Mouse (Mus musculus): ENCODE measurements around the gene Etl4.

The Etl4 gene

DNA sequence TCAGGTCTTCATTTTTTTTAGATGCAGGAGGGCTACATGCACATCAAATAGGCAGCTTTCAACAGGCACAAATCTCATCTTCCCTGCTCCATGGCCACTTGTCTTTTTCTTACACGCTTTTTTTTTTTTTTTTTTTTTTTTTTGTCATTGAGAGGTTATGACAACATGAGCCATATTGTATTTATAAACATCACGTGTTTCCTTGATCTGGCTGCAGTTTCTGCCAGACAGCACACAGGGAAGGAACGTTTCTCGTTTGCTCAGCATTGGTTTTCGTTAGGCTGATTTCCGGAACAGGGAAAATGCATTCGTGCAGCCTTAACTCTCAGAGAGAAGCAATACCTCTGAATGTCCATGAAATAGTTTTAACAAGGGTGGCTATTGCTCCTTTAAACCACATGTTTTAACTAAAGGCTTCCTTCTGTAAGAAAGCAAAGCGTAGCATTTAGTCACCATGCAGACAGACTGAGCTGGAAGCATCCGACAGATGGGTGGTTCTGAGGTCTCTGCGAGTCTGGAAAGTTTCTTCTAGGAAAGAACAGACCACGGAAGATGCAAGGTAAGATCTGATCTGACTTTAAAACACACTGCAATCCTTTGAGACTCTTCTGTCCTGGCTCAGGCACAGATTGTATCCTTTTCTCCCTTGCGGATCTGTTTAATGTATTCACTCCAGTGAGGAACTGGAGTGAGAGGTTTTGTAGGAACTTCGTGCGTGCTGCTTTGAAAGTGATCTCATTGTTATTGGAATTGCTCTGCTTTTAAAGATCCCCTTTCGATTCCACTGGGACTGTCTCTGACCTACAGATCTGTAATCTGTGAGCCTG lies 812.8 kb downstream of the Etl4 start:
- no peak for DNase-seq

DNA sequence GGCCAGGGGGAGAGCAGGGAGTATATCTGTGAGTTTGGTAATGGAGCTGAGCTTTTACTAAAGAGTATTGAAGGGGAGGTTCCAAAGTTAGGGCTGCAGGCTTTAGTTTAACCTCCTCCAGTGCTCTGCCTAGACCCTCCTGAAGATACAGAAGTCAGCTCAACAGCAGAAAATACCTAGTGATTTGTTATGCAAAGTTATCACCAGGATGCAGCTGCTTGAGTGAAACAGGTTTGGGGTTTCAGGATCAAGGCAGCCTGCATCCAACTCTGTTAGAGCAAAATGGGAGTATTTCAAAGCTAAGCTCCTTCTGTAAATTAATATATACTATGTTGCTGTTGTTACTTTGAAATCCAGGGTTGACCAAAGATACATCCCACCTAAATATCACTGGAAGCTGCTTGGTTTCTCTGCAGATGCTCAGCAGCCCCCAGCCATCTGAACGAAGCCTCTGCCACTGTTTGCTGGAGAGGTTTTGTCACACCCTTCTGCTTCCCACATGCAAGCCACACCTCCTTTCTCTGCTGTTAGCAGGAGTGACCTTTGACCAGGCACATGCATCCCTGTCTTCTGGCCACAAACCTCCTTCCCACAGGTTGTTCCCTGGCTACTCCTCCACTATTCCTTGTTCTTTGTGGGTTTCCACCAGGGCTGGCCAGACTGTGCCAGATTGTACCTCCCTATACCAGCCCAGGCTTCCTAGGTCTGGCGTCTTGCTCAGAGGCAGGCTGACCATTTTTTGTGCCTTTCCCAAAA lies 814.6 kb downstream of the Etl4 start:
- DNase-seq: peak; percentile 42 to 62

DNA sequence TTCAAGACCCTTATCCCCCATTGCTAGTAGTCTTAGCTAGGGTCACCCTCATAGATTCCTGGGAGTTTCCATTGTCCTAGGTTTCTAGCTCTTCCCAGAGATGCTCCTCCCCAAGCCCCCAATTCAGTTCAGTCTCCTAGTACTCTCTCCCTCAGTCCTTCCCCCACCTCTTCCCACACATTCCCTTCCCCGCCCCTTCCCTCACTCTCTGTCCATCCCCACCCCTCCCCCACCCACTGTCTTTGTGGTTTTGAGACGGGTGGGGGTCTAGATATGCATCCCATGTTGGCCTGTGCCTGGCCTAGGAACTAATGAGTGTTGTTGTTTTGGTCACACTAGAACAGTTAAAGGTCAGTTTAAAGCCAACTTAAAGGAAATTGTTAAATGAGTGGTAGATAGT lies 817.4 kb downstream of the Etl4 start:
- DNase-seq: no peak

DNA sequence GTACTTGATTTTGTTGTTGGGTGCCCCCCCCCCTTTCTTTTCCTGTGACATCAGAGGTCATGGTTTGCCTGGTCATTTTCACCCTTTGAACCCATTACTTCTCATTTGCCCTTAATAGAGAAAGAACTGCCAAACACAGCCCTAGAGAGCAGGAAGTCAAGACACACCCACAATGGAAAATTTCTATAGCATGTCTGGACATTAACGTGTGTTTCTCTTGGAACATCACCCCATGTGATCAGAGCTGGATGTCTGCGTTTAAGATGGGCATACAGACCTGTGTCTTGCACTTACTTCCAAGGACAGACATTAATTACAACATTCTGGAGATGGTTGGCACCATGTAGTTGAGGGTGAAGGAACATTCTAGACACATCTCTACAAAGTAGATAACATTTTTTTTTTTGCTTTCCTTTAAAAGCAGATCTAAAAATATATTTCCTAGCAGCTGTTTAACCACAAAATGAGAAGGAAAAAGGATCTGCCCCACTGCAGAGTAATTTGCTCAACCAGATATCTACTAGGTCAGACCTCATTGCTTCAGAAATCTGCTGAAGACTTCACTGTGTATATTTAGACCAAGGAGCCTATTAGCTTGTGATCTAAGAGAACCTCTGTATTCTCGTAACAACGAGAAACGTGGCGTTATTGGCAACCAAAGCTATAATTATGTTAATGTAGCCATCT lies 818.3 kb downstream of the Etl4 start:
- DNase-seq: no peak

DNA sequence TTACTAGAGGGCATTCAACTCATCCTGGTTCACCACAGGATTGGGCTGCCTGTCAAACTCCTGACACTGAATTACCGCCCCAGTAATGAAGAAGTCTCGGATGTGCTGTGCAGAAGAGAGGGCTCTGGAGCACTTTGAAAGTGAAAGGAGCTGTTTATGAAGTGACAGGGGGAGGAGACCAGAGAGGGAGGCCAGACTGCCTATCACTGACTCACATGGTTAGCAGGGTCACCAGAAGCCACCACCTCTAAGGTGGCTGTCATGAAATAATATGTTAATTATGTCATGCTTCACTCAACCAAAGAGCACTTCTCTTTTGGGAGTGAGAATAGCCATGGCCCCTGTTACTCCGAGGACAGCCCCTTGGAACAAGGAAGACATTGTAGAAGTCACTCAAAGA lies 825.9 kb downstream of the Etl4 start:
- DNase-seq: no peak

DNA sequence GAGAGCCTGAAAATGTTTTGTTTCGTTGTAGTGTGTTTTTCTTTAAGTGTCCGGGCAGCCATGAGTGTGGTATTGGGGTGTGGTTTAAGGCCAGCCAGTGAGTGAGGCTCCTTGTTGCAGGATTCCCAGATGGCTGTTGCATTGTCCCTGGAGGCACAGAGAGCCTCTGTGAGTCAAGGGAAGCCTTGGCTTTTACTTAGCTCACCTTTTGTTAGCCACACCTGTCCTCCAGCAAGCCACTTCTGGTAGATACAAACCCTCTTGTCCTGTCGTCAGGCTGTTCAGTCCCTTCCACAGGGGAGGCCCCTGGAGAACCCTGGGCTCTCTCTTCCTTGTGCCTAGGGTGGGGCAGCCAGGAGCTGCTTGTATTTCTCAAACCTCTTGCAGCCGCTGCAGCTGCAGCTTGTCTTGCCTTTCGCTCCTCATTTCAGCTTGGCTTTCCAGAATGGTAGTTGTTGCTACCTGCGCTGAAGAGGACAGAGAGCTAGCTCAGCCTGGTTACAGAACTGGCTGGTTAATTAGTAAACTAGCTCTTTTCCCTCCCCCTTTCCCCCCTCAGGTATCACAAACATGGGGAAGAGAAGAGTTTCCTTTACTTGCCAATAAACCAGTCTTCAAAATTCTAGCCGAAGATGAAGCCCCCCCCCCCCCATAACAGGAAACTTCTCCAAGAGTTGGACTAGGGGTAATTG lies 826.9 kb downstream of the Etl4 start:
- peak in 1 of 2 experiments; percentile 21 for DNase-seq

DNA sequence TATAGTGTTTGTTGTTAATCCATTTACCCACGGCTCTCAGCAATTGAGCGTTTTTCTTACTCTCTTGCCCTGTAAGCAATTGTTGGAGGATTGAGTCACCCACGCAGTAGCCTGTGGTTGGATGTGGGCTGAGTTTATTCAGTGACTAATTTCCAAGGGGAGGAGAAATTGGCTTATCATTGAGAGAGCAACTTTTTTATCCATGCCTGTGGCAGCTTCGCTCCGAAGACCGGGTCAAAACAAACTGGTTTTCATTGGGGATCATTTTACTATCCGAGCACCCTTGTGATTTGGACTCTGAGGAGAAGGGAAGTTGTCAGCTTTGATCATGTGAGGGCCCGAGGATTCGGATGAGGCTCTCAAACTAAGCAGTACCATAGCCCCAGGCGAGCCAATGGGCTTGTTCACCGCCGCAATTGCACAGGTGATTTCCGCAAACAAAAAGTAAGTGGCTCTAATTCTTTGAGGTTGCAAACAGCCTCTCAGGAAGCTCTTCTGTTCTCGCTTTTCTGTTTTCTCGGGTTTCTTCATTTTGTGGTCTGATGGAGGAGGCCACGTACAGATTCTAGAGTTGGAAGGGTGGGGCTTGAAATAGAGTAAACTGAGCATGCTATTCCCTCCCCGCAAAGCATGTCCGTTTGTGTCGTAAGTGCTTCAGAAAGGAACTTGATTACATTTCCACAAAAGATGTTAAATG lies 827.7 kb downstream of the Etl4 start:
- peak; percentile 16 to 40 for DNase-seq

DNA sequence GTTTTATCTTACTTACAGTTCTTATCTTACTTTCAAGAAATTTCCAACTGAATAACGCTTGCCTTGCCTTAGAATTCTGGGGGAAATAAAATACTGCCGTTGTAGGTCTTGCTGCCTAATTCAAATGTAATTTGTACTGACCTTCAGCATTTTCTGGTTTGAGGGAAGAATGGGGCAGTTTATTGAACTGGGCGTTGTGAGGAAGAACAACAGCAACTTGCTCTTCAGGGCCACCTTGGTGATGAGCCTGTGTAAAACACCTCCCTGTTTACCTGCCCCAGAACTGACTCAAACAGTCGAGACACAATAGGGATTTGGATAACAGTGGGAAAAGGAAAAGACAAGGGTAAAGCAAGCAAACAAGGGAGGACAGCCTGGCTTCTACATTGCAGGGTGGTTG lies 828.3 kb downstream of the Etl4 start:
- DNase-seq: no peak

DNA sequence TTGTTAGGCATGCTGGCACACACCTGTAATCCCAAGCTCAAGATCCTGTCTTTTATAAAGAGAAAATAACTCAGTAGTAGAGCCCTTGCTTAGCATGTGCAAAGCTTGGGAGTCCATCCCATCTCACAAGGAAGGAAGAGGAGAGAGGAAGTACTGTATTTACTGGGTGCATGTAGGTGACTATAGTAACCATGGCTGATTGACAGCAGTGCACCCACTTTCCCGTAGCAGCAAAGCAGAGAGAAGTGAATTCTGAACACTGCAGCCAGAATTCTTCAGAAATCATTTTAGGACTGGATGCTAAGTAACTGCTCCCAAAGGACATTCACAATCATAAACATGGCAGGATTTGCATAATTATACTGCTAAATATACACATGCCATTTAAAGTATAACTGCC lies 838.1 kb downstream of the Etl4 start:
- DNase-seq: no peak

DNA sequence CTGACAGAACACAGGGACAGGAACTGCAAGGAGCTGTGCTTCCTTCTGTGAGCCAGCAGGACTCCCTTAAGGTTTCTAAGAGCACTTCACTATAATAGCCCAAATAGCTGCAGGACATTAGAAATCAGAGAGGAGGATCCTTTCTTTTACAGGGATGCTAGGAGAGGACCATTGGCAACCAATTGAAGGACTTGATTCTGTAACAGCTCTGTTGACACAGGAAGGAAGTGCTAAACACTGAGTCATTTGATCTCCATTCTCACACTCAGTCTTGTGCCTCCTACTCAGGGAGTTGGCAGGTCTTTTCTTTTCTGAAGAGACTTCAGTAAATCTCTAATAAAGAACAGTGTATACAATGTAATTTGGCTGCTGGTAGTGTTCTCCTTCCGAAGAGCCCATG lies 838.9 kb downstream of the Etl4 start:
- DNase-seq: no peak

DNA sequence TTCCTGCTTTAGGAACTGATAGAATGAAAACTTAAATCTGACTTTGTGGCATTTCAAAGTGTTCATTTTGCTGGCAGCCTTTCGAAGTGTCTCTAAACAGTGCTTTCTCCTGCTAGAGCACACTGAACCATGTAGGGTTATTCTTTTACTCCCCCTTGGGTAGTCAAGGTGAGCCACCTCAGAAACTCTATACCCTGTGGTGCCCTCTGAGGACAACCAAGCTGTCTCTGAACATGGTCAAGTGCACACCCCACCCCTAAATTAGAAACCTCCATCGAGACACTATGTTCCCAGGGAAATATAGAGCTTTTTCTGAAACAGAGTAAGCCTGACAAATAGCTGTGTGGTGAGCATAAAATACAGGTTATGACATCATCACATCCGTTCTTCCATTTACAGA lies 840.1 kb downstream of the Etl4 start:
- no peak for DNase-seq

DNA sequence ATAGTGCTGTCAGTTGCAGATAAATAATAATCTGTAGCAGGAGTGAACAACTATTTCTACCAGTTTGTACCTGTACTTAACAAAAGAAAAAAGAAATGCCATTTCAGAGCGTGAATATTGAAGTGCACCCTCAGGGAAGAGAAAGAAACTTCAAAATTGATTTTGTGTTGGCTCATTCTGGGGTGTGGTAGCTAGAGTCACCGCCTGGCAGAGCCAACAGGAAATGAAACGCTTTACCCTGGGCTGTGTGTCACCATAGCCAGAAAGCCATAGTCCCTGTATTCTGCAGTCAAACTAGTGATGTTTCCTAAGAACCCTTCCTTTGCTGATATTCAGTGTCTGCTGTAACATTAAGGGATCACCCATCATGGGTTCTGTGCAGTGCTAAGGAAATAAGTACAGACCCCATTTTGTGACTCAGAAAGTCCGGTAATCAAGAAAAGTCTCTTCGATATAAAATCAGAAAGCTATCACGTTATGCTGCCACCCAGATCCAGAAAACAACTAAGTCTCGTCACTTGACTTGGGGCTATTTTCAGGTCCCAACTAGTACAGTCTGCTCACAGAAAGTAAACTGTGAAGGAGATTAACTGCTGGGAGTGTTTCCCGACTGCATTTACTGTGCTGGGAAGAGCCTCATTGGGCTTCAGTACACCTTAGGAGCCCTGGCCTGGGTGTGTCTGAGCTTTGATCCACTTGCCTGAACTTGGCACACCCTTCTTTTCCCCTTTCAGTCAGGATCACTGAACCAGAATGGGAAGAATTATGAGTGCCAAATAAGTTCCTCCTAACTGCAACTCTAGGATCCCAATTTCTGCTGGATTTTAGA lies 843.9 kb downstream of the Etl4 start:
- DNase-seq: no peak

DNA sequence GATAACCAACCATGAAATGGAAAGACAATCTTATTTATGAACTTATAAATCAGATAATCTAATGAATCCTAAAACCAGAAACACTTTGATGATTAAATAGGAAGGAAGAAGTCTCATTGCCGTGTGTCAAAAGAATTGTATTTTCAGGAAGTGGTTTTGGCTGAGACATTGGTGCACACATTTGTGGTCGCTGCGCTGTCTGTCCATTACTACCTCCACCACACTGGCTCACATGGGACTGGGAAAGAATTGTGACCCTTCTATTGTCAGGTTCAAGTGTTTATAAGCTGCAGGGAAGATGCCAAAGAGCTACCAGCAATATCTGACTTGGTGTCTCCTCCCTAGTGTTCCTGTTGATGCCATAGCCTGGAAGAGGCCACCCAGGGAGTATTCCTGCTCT lies 847.4 kb downstream of the Etl4 start:
- no peak for DNase-seq

DNA sequence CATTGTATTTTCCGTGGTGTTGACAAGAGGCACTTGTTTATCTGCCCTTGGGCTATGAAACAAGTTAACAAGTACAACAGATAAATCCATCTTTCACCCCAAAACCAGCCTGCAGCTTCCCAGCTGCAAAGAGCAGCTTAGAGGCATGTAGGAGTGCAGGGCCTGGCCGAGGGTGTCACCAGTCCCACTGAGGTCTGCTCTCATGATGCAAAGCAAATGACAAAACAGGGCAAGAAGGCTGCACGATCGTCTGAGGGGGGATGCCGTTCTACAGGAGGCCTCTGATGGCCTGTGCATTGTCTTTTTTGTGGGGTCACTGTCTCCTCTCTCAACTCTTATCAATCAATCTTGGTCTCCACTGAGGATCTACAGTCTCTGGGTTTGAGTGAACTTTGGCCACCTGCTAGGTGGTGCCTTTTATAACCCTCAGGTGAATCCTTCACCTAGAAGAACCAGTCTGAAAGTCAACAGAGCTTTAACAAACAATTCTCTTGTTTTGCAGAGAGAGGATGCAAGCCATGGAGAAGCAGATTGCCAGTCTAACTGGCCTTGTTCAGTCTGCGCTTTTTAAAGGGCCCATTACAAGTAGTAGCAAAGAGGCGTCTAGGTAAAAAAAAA lies 849.6 kb downstream of the Etl4 start:
- no peak for DNase-seq

DNA sequence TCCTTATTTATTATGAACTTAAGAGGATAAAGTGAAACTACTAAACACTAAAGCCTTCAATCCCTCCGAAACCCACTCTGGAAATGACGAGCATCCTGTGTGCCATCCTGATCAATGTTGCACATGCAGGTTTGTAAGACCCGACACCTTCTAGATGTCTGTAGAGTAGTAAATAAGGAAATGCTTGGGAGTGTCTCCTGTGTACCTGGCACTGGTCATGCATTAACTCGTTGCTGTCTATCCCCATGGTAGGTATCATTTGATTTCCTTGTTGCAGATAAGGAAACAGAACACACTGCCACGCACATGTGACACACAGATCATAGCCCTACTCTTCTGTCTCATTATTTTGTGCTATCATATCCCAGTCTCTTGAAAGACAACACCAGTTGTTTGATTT lies 851.7 kb downstream of the Etl4 start:
- DNase-seq: no peak

DNA sequence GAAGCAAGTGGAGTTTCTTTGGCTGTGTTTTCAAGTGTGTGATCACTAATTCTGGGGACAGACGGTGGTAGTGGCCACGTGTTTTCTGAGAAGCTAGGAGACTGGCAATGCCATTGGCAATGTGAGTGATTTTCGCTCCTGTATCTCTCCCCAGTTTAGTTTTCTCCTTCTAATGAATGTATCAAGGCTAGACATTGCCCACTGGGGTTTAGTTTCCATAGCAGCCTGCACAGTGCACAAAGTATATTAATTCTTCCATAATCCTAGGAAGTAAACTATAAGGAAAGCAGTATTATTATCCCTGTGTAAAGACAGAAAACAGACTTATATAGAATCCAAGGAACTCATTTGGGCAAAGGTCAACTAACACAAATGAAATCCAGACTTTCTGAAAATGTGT lies 852.2 kb downstream of the Etl4 start:
- no peak for DNase-seq

DNA sequence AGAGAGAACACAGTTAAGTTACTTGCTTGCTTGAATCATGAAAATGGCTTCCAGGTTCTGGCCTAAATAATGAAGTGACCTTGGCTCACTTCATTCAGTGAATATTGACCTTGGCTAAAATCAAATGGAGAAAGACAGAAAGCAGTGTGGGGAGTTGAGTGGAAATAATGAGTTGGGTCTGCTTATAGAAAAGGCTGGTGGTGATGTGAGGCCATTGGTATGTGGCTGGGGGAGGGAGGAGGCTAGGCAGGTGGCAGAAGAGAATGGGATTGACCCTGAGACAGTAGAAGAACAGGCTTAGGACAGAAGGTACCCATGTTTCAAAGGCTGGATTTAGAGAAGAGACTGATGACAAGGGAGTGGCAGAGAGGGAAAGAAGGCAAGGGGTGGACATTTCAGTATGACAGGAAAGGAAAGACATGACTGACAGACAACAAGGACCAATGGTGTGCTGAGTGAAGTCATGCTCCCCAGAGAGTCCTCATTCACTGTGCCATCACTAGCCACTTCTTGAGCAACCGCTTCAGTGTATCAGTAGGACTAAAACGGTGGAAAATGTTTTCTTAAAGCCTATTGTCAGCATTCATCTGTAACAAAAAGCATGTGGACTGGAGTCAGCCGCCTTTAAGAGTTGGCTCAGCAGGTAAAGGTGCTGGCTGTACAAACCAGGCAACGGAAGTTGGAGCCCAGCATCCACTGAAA lies 854.1 kb downstream of the Etl4 start:
- DNase-seq: no peak

DNA sequence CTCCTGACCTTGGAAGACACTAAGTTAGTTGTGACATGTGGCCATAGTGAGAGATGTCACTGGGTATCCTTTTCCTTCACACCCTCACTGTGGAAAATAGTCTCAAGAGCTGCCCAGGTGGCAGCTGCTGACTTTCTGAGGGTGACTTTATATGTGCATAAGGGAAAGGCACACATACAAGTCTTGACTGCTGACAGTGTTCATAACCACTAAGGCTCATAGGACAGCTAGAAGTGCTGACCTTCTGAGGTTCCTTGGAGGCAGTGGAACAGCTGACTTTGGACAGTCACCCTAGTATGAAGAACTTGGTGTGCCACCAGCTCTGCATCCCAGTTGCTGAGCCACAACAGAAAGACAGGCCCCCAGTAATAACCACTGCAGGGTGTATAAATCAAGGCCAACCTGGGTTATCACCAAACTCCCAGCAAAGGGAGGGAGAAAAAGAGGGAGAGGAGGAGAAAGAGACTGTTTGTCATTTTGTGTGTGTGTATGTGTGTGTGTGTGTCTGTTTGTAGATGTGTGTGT lies 855.0 kb downstream of the Etl4 start:
- DNase-seq: no peak

DNA sequence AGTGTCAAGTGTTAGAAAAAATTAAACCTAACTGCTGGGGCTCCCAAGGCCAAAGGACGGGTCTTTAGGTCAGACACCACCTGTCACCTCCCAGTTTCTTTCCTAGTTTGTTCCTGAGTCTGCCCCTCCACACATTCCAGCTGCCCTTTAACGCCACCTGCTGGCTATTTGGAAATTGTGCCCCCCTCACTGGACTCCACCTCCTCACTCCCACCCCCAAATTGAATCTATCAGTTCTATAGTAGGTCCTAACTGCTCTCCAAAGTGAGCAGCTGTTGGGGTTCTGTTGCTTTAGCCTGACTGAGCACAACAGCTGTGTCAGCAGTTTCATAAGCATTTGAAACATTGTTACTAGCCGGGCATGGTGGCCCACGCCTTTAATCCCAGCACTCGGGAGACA lies 859.1 kb downstream of the Etl4 start:
- DNase-seq: peak in 1 of 2 experiments; percentile 33

DNA sequence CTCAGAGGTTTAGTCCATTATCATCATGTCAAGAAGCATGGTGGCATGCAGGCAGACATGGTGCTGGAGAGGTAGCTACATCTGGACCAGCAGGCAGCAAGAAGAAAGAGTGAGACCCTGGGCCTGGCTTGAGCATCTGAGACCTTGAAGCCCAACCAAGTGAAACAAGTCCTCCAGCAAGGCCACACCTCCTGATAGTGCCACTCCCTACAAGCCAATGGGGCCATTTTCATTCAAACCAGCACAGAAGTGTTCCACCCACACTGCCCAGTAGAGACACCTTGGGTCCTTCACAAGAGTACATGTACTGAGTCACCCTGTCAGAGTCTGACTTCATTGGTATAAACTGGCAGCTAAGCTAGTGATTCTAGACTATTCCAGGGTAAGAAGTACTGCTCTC lies 860.6 kb downstream of the Etl4 start:
- DNase-seq: no peak
